Mouse (Mus musculus) midbrain, embryonic 14.5 days (tissue): ENCODE measurements at regions not wholly inside any gene's neighbourhood (a gene's known extent, or its start where the extent isn't known, plus 50 kb on each side); places are given as distances from the start of the nearest gene placed in this dataset.

Source experiments
- ATAC-seq: fragments of 200-750 bp; cut with Nextera tagmentation; 2 replicates; pipeline ENCODE4 v1.8.0; 2017; ENCODE audit warnings: moderate number of reproducible peaks, moderate library complexity; ENCODE audit not compliant: low FRiP score, low TSS enrichment
- DNase-seq: peaks from one replicate; pipeline ENCODE4 v3.0.0-alpha.2; 2015
- H3K27ac ChIP-seq: fragments of 300-500 bp; sonication (generic); replicated peaks from 2 replicates; pipeline ENCODE4 v1.5.1; 2014; ENCODE audit warnings: mild to moderate bottlenecking, low read depth, low read length, moderate library complexity
- H3K27me3 ChIP-seq: fragments of 300-500 bp; sonication (generic); 2 replicates; pipeline ENCODE4 v1.6.1; 2014; ENCODE audit warnings: low read length, control low read depth, mixed read lengths; ENCODE audit not compliant: control insufficient read depth, insufficient read depth
- H3K36me3 ChIP-seq: fragments of 300-500 bp; sonication (generic); 2 replicates; pipeline ENCODE4 v1.6.1; 2014; ENCODE audit warnings: low read length, control low read depth; ENCODE audit not compliant: control insufficient read depth, insufficient read depth
- H3K4me1 ChIP-seq: fragments of 300-500 bp; sonication (generic); 2 replicates; pipeline ENCODE4 v1.6.1; 2014; ENCODE audit warnings: mild to moderate bottlenecking, antibody characterized with exemption, low read length, control low read depth; ENCODE audit not compliant: control insufficient read depth, insufficient read depth
- H3K4me2 ChIP-seq: fragments of 300-500 bp; sonication (generic); 2 replicates; pipeline ENCODE4 v1.6.1; 2014; ENCODE audit warnings: mild to moderate bottlenecking, low read length, moderate library complexity
- H3K4me3 ChIP-seq: fragments of 300-500 bp; sonication (generic); replicated peaks from 2 replicates; pipeline ENCODE4 v1.5.1; 2014; ENCODE audit warnings: low read depth, low read length
- H3K9ac ChIP-seq: fragments of 300-500 bp; sonication (generic); replicated peaks from 2 replicates; pipeline ENCODE4 v1.6.1; 2014; ENCODE audit warnings: mild to moderate bottlenecking, low read length, moderate library complexity
- H3K9me3 ChIP-seq: fragments of 300-500 bp; sonication (generic); 2 replicates; pipeline ENCODE4 v1.6.1; 2016; ENCODE audit warnings: low read length, control low read depth, mixed read lengths; ENCODE audit not compliant: control insufficient read depth
- WGBS: fragments of 180-500 bp; shearing (Covaris S2); extraction: QIAGEN DNeasy Blood & Tissue Kit; methylation state at CpG from one replicate; pipeline ENCODE4 v1.1.7; 2014; 5-methylcytosine and 5-hydroxymethylcytosine counted together

GRCm38 (mm10) chr1:23648875-23649506 is 112.6 kb upstream of the B3gat2 start:
- no peaks in the 10 kb centered on the region for H3K4me1 ChIP-seq
- 87% methylated on average over 7 of the region's 7 CpGs for WGBS
- no peak overlapping the region for H3K4me3 ChIP-seq
- no peak overlapping the region for H3K4me2 ChIP-seq
- no peak overlapping the region for H3K27ac ChIP-seq
- H3K27me3 ChIP-seq: no peaks in the 10 kb centered on the region
- DNase-seq (no peak), ATAC-seq (no peak)
- H3K9me3 ChIP-seq: no peaks in the 10 kb centered on the region
- H3K9ac ChIP-seq: no peak overlapping the region
- H3K36me3 ChIP-seq: no peaks in the 10 kb centered on the region

GRCm38 (mm10) chr1:23649886-23650285 is 111.7 kb upstream of the B3gat2 start:
- Histone ChIP-seq H3K9ac (no peak overlapping the region), H3K36me3 (no peaks in the 10 kb centered on the region), H3K4me3 (no peak overlapping the region), H3K27me3 (no peaks in the 10 kb centered on the region), H3K27ac (no peak overlapping the region), H3K4me2 (no peak overlapping the region), H3K4me1 (no peaks in the 10 kb centered on the region), H3K9me3 (no peaks in the 10 kb centered on the region)
- DNase-seq: no peak
- no peak for ATAC-seq
- 69% methylated on average over 4 of the region's 4 CpGs for WGBS

DNA sequence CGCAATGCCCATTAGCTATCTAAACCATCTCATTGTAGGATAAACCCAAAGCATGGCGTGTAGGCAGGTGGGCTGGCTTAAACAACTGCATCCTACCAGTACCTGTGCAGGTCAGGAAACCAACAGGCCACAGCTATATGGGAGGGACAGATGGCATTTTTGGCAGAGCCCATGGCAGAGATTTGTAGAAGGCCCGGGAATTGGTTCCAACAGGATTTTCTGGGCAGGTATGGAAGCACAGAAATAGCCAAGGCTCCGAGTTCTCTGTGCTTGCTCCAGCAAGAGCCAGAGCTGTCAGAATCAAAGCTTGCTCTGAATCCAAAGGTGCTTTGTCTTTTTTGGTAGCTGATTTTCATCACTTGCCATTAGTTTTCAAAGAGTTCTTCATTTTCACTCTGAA is 107.9 kb upstream of the B3gat2 start:
- H3K27ac ChIP-seq: no peak overlapping the region
- 95% methylated on average over 4 of the region's 4 CpGs for WGBS
- no peak for ATAC-seq

GRCm38 (mm10) chr1:23655768-23656167 is 105.8 kb upstream of the B3gat2 start:
- H3K4me3 ChIP-seq: no peak overlapping the region
- ATAC-seq: no peak
- no peak overlapping the region; the same call in 1 of the 2 replicates for H3K4me2 ChIP-seq
- H3K9me3 ChIP-seq: no peaks in the 10 kb centered on the region
- H3K27ac ChIP-seq: 0 out of 2 replicates have a peak overlapping the region, but pooled peaks have one; percentile 69
- 98% methylated on average over 1 of the region's 1 CpGs for WGBS
- DNase-seq: no peak
- no peaks in the 10 kb centered on the region for H3K27me3 ChIP-seq
- H3K9ac ChIP-seq: no peak overlapping the region
- H3K4me1 ChIP-seq: no peaks in the 10 kb centered on the region
- no peaks in the 10 kb centered on the region for H3K36me3 ChIP-seq

More for the DNA sequence above, 107.9 kb upstream of the B3gat2 start:
- H3K4me2 ChIP-seq: no peak overlapping the region
- no peak overlapping the region for H3K9ac ChIP-seq
- H3K9me3 ChIP-seq: no peaks in the 10 kb centered on the region
- no peak overlapping the region for H3K4me3 ChIP-seq
- H3K27me3 ChIP-seq: no peaks in the 10 kb centered on the region
- DNase-seq: no peak
- H3K36me3 ChIP-seq: no peaks in the 10 kb centered on the region
- no peaks in the 10 kb centered on the region for H3K4me1 ChIP-seq

DNA sequence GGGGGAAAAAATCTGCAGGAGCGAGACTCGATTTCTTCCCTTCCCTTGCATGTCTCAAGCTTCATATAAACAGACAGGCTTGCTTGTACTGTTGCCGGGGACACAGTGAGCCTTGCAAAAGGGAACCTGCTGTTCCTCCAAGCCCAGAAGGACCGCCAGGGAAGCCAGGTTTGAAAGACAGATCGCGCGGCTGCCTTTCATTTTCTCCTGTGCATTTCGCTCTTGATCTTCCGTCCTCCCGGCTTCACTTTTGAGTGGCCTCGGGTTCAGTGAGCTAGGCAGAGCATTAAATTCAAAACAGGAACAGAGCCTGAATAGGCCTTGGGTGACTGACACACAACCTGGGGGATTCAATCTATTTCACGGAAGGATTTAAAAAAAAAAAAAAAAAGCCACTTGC is 105.3 kb upstream of the B3gat2 start:
- H3K27ac ChIP-seq: peak overlapping the region; percentile 69
- 0 out of 2 replicates have a peak overlapping the region, but pooled peaks have one; percentile 5 for H3K4me3 ChIP-seq
- no peaks in the 10 kb centered on the region for H3K36me3 ChIP-seq
- 16% methylated on average over 12 of the region's 12 CpGs for WGBS
- no peaks in the 10 kb centered on the region for H3K27me3 ChIP-seq
- no peaks in the 10 kb centered on the region for H3K4me1 ChIP-seq
- DNase-seq (peak; percentile 80), ATAC-seq (peak; percentile 38; the same call in 1 of the 2 replicates)
- peak overlapping the region; percentile 14; the same call in 1 of the 2 replicates for H3K9ac ChIP-seq
- peak overlapping the region; percentile 47 for H3K4me2 ChIP-seq
- H3K9me3 ChIP-seq: no peaks in the 10 kb centered on the region

DNA sequence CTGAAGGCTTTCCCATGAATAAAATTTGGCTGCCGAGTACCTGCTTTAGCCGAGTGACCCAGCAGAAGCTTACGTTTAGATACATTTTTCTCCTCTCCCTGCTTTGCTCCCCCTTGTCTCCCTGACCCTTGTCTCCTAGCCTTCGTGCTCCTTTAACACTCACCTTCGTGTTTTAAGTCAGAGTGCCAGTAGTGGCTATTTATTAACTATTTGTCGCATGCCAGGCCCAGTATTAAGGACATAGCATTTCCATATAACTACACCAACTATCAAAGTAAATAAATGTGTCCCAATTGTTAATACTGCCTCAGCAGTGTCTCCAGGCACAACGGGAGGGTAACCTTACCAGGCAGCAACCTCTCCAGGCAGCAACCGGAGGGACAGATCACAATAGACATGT is 104.8 kb upstream of the B3gat2 start:
- ATAC-seq: 0 out of 2 replicates have a peak, but pooled peaks have one; percentile 9
- DNase-seq: no peak
- Histone ChIP-seq H3K4me2 (peak overlapping the region; percentile 47), H3K4me3 (0 out of 2 replicates have a peak overlapping the region, but pooled peaks have one; percentile 5), H3K9me3 (no peaks in the 10 kb centered on the region), H3K36me3 (no peaks in the 10 kb centered on the region), H3K9ac (no peak overlapping the region), H3K27ac (peak overlapping the region; percentile 69), H3K27me3 (no peaks in the 10 kb centered on the region), H3K4me1 (no peaks in the 10 kb centered on the region)
- 50% methylated on average over 8 of the region's 8 CpGs for WGBS

DNA sequence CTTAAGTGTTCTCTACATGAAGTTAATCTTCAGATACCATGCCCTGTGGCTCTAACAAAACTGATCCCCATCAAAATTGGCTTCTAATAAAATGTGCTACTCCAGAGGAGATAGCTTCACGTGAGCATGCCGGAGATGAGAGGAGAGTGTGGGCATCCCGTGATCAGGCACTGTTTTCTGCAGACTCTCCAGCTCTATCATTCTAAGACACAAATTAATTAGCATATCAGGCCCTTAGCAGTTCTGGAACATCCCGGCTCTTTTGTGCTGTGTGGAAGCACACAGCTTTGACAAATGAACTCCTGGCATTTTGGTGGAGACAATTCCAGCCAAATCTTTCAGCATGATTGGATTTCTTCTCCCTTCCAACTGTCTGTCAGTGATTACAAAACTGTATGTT is 91.0 kb upstream of the B3gat2 start:
- DNase-seq: no peak
- no peak for ATAC-seq
- H3K27ac ChIP-seq: no peak overlapping the region
- H3K9me3 ChIP-seq: no peaks in the 10 kb centered on the region
- no peaks in the 10 kb centered on the region for H3K27me3 ChIP-seq
- no peak overlapping the region for H3K9ac ChIP-seq
- H3K4me2 ChIP-seq: no peak overlapping the region
- WGBS: 64% methylated on average over 4 of the region's 4 CpGs
- H3K4me3 ChIP-seq: no peak overlapping the region
- H3K4me1 ChIP-seq: no peaks in the 10 kb centered on the region
- no peaks in the 10 kb centered on the region for H3K36me3 ChIP-seq

DNA sequence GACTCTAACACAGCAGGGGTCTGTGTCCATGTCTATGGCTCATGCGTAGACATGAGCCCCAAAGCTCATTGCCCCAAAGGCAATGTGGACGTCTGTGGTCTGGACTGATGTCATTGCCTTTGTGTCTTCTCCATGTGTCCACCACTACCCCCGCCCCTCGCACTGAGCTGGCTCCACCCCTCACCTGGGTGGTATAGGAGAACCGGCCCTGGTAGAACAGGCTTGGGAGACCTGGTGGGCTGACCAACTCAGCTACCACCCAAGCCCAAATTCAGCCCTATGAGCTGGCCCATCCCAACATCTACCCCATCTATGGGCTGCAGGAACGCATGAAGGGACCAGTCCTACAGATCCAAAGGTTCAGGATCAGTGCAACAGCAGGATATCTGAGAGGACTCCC is 87.2 kb upstream of the B3gat2 start:
- Histone ChIP-seq H3K4me3 (no peak overlapping the region), H3K4me2 (no peak overlapping the region), H3K27ac (no peak overlapping the region), H3K27me3 (no peaks in the 10 kb centered on the region), H3K9me3 (no peaks in the 10 kb centered on the region), H3K36me3 (no peaks in the 10 kb centered on the region), H3K4me1 (no peaks in the 10 kb centered on the region), H3K9ac (no peak overlapping the region)
- DNase-seq (no peak), ATAC-seq (no peak)
- WGBS: 93% methylated on average over 6 of the region's 6 CpGs

DNA sequence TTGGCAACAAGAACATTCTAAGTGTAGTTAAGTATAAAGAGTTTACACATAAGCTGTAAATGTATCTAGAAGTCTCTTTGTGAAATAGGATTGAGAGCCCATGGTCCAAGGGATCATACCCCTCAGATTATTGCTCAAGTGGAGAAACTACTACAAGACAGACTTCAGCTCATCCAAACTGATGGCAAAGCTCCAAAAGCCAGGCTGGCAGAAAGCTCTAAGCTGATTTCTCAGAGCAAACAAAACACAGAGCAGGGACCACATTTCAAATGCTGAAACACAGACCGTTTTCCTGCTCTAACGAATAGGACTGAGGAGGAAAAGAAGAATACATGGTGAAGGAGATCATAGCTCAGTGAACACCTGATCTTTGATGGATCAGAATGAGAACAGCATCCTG is 85.3 kb upstream of the B3gat2 start:
- Histone ChIP-seq H3K27me3 (no peaks in the 10 kb centered on the region), H3K4me2 (no peak overlapping the region), H3K4me3 (no peak overlapping the region), H3K9me3 (no peaks in the 10 kb centered on the region), H3K4me1 (no peaks in the 10 kb centered on the region), H3K27ac (no peak overlapping the region), H3K9ac (no peak overlapping the region), H3K36me3 (no peaks in the 10 kb centered on the region)
- WGBS: 84% methylated on average over 2 of the region's 2 CpGs
- no peak for DNase-seq
- ATAC-seq: no peak
